Mouse (Mus musculus) lung, adult 2 months (tissue): ENCODE data around the gene Pnpla2. TPM values are rescaled to one million over a fixed set of nuclear protein-coding genes. Genes with fewer than 3 reads are reported as not detected.

Experiments
- DNase-seq: peaks from one replicate; pipeline ENCODE4 v3.0.0; 2022
- H3K4me1 ChIP-seq: fragments of 200-500 bp; 2 replicates; pipeline ENCODE4 v1.6.1; 2011; ENCODE audit warnings: low read length; ENCODE audit not compliant: control insufficient read depth, insufficient read depth
- H3K4me3 ChIP-seq: fragments of 200-500 bp; replicated peaks from 2 replicates; pipeline ENCODE3; 2011; ENCODE audit warnings: low read depth, mild to moderate bottlenecking, control low read depth, low read length; ENCODE audit errors: extremely low read depth
- CTCF ChIP-seq: fragments of 200-500 bp; IDR thresholded peaks from 2 replicates; pipeline ENCODE4 v1.5.1; 2011; ENCODE audit warnings: mild to moderate bottlenecking, low read length, control low read depth; ENCODE audit not compliant: insufficient read depth
- POLR2A ChIP-seq: fragments of 200-500 bp; IDR thresholded peaks from 2 replicates; pipeline ENCODE4 v1.6.1; 2011; ENCODE audit warnings: low read depth, mild to moderate bottlenecking, control low read depth, low read length, borderline replicate concordance; ENCODE audit errors: extremely low read depth
- WGBS: fragments of 180-500 bp; shearing (Covaris S2); methylation state at CpG from one replicate; pipeline ENCODE4 v1.1.7; 2018; 5-methylcytosine and 5-hydroxymethylcytosine counted together
- polyA plus RNA-seq: library from polyadenylated mRNA; depleted of rRNA; stranded (reverse); fragments of >200 nt; gene quantifications from 2 replicates; pipeline ENCODE4 v1.2.3, GENCODE M21; 2012; rRNA removed

The Pnpla2 gene
- polyA plus RNA-seq, 1 experiment: 289 TPM

DNA sequence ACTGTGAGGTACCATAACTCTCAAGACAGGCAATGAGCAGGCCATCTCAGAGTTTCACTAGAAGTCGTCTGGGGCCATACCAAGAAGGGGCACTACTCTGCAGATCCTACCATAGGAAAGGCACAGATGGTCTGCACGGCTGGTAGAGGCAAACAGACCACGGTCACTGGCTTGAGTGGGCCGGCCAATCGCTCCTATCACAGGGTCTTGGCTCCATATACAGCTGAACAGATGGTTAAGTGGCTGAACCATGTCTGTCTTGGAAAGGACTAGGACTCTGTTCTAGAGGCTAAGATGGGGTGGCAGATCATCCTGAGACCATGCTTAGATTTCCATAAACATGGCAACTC, 47.5 kb downstream of the Pnpla2 start:
- 95% methylated on average over 5 of the region's 5 CpGs for WGBS
- TF ChIP-seq CTCF (no peak), POLR2A (no peak)
- Histone ChIP-seq H3K4me1 (no peaks in the 10 kb centered on the region), H3K4me3 (no peak overlapping the region)
- DNase-seq: no peak

DNA sequence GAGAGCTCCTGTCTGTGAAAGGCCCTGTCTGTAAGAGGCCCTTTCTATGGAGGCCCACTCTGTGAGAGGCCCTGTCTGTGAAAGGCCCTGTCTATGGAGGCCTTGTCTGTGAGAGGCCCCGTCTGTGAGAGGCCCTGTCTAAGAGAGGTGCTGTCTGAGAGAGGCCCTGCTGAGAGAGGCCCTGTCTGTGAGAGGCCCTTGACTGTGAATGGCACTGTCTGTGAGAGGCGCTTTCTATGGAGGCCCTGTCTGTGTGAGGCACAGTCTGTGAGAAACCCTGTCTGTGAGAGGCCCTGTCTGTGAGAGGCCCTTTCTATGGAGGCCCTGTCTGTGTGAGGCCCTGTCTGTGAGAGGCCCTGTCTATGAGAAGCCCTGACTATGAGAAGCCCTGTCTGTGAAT, 51.3 kb downstream of the Pnpla2 start:
- TF ChIP-seq POLR2A (no peak), CTCF (no peak)
- Histone ChIP-seq H3K4me1 (no peaks in the 10 kb centered on the region), H3K4me3 (no peak overlapping the region)
- no peak for DNase-seq
- 92% methylated on average over 2 of the region's 2 CpGs for WGBS

DNA sequence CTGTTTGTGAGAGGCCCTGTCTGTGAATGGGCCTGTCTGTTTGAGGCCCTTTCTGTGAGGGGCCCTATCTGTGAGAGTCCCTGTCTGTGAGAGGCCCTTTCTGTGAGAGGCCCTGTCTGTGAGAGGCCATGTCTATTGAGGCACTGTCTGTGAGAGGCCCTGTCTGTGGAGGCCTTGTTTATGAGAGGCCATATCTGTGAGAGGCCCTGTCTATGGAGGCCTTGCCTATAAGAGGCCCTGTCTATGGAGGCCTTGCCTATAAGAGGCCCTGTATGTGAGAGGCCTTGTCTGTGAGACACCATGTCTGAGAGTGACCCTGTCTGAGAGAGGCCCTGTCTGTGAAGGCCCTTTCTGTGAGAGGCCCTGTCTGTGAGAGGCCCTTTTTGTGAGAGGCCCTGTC, 53.2 kb downstream of the Pnpla2 start:
- Histone ChIP-seq H3K4me1 (no peaks in the 10 kb centered on the region), H3K4me3 (no peak overlapping the region)
- TF ChIP-seq CTCF (no peak), POLR2A (no peak)
- DNase-seq: no peak

DNA sequence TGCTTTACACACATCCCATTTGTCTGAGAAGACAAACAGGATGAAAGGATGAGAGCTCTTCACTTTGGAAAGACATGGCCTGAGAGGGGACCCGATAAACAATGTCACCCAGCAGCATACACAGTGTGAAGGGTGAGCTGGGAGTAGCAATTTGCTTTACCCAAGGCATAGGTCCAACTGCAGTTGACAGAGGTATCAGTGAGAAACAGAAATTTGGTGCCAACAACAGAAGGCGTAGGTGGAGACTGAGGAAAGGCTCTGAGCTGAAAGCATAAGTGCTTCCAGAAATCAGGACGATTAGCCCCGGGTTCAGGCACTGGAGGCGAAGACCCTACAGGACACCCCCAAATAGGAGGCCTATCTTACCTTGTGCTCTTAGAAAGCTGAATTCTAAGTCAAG, 55.2 kb downstream of the Pnpla2 start:
- H3K4me3 ChIP-seq: no peak overlapping the region
- TF ChIP-seq POLR2A (no peak), CTCF (no peak)
- no peak for DNase-seq
- WGBS: 87% methylated on average over 5 of the region's 5 CpGs
- H3K4me1 ChIP-seq: no peaks in the 10 kb centered on the region

Other genes with a start within 250 kb of the Pnpla2 start
- 4.4 and 5.6 TPM in 2 replicates for gene Lmntd2, start 241.1 kb upstream of the Pnpla2 start, polyA plus RNA-seq
- gene Rassf7, start 239.3 kb upstream of the Pnpla2 start, polyA plus RNA-seq: 87.1 and 92.9 TPM in 2 replicates
- 18.9 and 22.5 TPM in 2 replicates for gene Phrf1, start 226.4 kb upstream of the Pnpla2 start, polyA plus RNA-seq
- 48.8 and 49.7 TPM in 2 replicates for gene Irf7, start 188.7 kb upstream of the Pnpla2 start, polyA plus RNA-seq
- 0.11 and 1.5 TPM in 2 replicates for gene Cdhr5, start 178.4 kb upstream of the Pnpla2 start, polyA plus RNA-seq
- not detected in 2 replicates for gene Sct, start 176.1 kb upstream of the Pnpla2 start, polyA plus RNA-seq
- gene Drd4, start 163.2 kb upstream of the Pnpla2 start, polyA plus RNA-seq: not detected in 2 replicates
- 18.6 and 22.7 TPM in 2 replicates for gene Deaf1, start 127.5 kb upstream of the Pnpla2 start, polyA plus RNA-seq
- 37.2 and 49.2 TPM in 2 replicates for gene Tmem80, start 127.5 kb upstream of the Pnpla2 start, polyA plus RNA-seq
- gene Eps8l2, start 116.3 kb upstream of the Pnpla2 start, polyA plus RNA-seq: 112 and 143 TPM in 2 replicates
- 145 and 204 TPM in 2 replicates for gene Taldo1, start 63.0 kb upstream of the Pnpla2 start, polyA plus RNA-seq
- gene Gatd1, start 41.1 kb upstream of the Pnpla2 start, polyA plus RNA-seq: 57.1 and 64.8 TPM in 2 replicates
- 0.38 and 0.56 TPM in 2 replicates for gene Cend1, start 25.7 kb upstream of the Pnpla2 start, polyA plus RNA-seq
- 47.3 and 48.6 TPM in 2 replicates for gene Slc25a22, start 17.3 kb upstream of the Pnpla2 start, polyA plus RNA-seq
- gene Pidd1, start 11.2 kb upstream of the Pnpla2 start, polyA plus RNA-seq: 6.7 and 7.1 TPM in 2 replicates
- gene Rplp2, start 7.8 kb upstream of the Pnpla2 start, polyA plus RNA-seq: 415 and 591 TPM in 2 replicates
- 177 and 239 TPM in 2 replicates for gene Cracr2b, start 5.9 kb downstream of the Pnpla2 start, polyA plus RNA-seq
- 537 and 555 TPM in 2 replicates for gene Cd151, start 12.2 kb downstream of the Pnpla2 start, polyA plus RNA-seq
- gene Polr2l, start 19.9 kb downstream of the Pnpla2 start, polyA plus RNA-seq: 29.0 and 30.9 TPM in 2 replicates
- gene Tspan4, start 20.0 kb downstream of the Pnpla2 start, polyA plus RNA-seq: 91.1 and 150 TPM in 2 replicates
- 19.6 and 20.4 TPM in 2 replicates for gene Chid1, start 84.7 kb downstream of the Pnpla2 start, polyA plus RNA-seq
- 46.3 and 58.1 TPM in 2 replicates for gene Ap2a2, start 107.0 kb downstream of the Pnpla2 start, polyA plus RNA-seq
- gene Muc6, start 200.1 kb downstream of the Pnpla2 start, polyA plus RNA-seq: 0.03 and 0.04 TPM in 2 replicates
- gene Muc2, start 235.1 kb downstream of the Pnpla2 start, polyA plus RNA-seq: 1.8 and 53.0 TPM in 2 replicates